Mouse (Mus musculus): Measurements from ENCODE around the gene Klrc3. TPM values are rescaled to one million over a fixed set of nuclear protein-coding genes. Genes with fewer than 3 reads are reported as not detected.

Gene Klrc3
- total RNA-seq (2023), result not detected in 4 replicates

GRCm38 (mm10) chr6:129643237-129643636 is at the start of gene Klrc3:
Gene Klrc3 (minus strand): TSS chr6:129643337.

GRCm38 (mm10) chr6:129678873-129679272 is 35.7 kb upstream of the Klrc3 start, which contains the start of gene Klrc1:
Gene Klrc1 (minus strand): TSS chr6:129678973.

DNA sequence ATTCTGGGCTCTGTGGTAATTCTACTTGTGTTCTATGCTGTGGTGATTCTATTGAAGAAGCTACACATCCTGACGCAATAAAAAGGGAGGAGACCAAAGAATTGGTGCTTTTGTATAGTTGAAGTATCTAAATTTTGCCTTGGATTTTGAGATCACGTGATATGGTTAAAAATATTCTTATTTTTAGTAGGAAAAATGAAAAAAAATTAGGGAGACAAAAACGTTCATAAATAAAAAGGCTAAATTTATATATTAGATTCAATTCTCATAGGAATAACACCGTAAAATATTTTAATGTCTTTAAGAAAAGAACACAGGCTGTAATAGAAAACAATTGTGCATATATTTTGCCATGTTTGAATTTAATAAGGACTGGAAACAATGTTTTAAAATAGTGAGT is 17.5 kb upstream of the Klrc3 start, which contains the start of gene Klrc2:
Klrc2 (minus strand) TSS at position 101 of the 400 bp plus-strand sequence.

DNA sequence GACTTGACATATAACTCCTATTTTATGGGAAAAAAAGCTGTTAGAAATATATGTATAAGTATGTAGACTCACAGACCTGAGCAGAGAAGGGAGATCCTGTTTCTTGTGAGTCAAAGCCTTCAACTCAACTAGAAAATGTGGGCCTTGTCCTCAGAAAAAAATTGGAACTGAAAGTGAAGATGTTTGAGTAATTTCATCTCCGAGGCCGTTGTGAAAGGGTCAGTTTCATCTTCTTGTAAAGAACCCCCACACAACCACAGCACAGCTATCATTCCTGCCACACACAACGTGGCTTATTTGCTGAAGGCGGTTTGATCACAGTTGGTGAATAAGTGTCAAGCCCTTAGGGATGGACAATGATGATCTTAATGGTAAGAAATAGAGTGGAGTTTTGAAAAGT is 19.4 kb downstream of the Klrc3 start, which contains the start of gene Klrk1:
Klrk1 (minus strand) TSS at position 130 of the 400 bp plus-strand sequence.

DNA sequence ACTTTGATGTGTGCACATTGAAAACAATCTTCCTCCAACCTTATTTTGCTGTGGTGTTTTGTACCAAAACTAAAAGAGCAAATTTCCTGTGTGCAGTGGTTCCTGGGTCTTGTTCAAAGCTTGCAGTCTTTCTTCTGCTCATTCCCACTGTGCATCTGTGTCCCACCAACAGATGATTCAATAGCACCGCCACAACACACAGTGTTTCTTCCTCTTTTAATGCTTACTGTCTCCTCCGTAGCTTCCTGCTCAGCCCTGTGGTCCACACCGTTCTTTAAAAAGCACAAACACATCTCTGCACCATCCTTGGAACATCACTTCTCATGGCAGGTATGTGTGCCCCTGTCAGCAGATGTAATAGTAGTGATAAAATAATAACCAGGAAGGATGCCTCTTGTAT is 51.6 kb downstream of the Klrc3 start, which contains the start of gene Klrd1:
Klrd1 (plus strand) TSS at position 275 of the 400 bp plus-strand sequence.

Other genes starting within 250 kb of the Klrc3 start
- gene Clec1b, start 246.0 kb downstream of the Klrc3 start, total RNA-seq (2023), result 0.55 to 2.1 TPM (median 0.75 TPM) in 3 of 4 replicates, not detected in the other
- gene Clec9a, start 234.5 kb downstream of the Klrc3 start, total RNA-seq (2023), result 0.27 to 2.0 TPM (median 0.31 TPM) in 3 of 4 replicates, not detected in the other
- gene Clec1a, start 191.3 kb downstream of the Klrc3 start, total RNA-seq (2023), result not detected in 4 replicates
- not detected in 4 replicates for gene Olr1, start 136.2 kb downstream of the Klrc3 start, total RNA-seq (2023)
- gene Tmem52b, start 130.8 kb downstream of the Klrc3 start, total RNA-seq (2023), result not detected in 4 replicates
- 12.0 to 14.6 TPM (median 13.2 TPM) in 4 replicates for gene Gabarapl1, start 110.2 kb downstream of the Klrc3 start, total RNA-seq (2023)
- gene Klre1, start 65.4 kb downstream of the Klrc3 start, total RNA-seq (2023), result 0.86 to 2.4 TPM (median 1.0 TPM) in 4 replicates
- 0.70 to 3.0 TPM (median 2.2 TPM) in 4 replicates for gene Klrd1, start 51.6 kb downstream of the Klrc3 start, total RNA-seq (2023)
- 0.60 to 1.1 TPM (median 0.79 TPM) in 4 replicates for gene Klrk1, start 19.5 kb downstream of the Klrc3 start, total RNA-seq (2023)
- gene Klrc2, start 17.4 kb upstream of the Klrc3 start, total RNA-seq (2023), result 0.47 to 0.55 TPM in 2 of 4 replicates, not detected in the others
- gene Klrc1, start 35.6 kb upstream of the Klrc3 start, total RNA-seq (2023), result 1.4 to 2.0 TPM (median 1.6 TPM) in 4 replicates
- gene Klri1, start 73.8 kb upstream of the Klrc3 start, total RNA-seq (2023), result 0.75 to 0.94 TPM in 2 of 4 replicates, not detected in the others
- 0.33 to 1.0 TPM (median 0.51 TPM) in 3 of 4 replicates, not detected in the other for gene Klri2, start 97.1 kb upstream of the Klrc3 start, total RNA-seq (2023)
- not detected in 4 replicates for gene Gm156, start 140.9 kb upstream of the Klrc3 start, total RNA-seq (2023)
- not detected in 4 replicates for gene Gm17631, start 219.3 kb upstream of the Klrc3 start, total RNA-seq (2023)
- gene Klra17, start 233.3 kb upstream of the Klrc3 start, total RNA-seq (2023), result not detected in 4 replicates

Data from B cell, adult 62 days (primary cell).